Mouse (Mus musculus) common myeloid progenitor, adult 5-6 weeks (primary cell): ENCODE results near the gene Pyroxd2. TPM values are rescaled to one million over a fixed set of nuclear protein-coding genes. Genes with fewer than 3 reads are reported as not detected.
A peak's percentile ranks its signal among the peaks of the same experiment; 100 is the strongest.

Source experiments
- ATAC-seq: replicated peaks from 2 replicates; pipeline ENCODE4 v1.8.0; 2016; ENCODE audit warnings: low read depth, mild to moderate bottlenecking, moderate TSS enrichment, inconsistent platforms; ENCODE audit not compliant: poor library complexity, severe bottlenecking
- total RNA-seq: library from RNA; stranded (forward); fragments of 200-1000, 187-1606 nt; gene quantifications from 2 replicates; pipeline ENCODE4 v1.2.3, GENCODE M21; 2017

Gene Pyroxd2
- total RNA-seq, 1 experiment from 2014 or later = 0.73 TPM

- ATAC-seq = no peak
These were observed 5.9 kb downstream of the Pyroxd2 start for GRCm38 (mm10) chr19:42746702-42747101.

- no peak for ATAC-seq
These were observed 6.7 kb downstream of the Pyroxd2 start for GRCm38 (mm10) chr19:42745869-42746224.

GRCm38 (mm10) chr19:42745084-42745868 lies 7.3 kb downstream of the Pyroxd2 start:
- ATAC-seq = peak; percentile 7

GRCm38 (mm10) chr19:42744162-42744586 lies 8.4 kb downstream of the Pyroxd2 start:
- peak; percentile 86 for ATAC-seq

- ATAC-seq = no peak
These were observed 9.3 kb downstream of the Pyroxd2 start for GRCm38 (mm10) chr19:42743261-42743660.

- ATAC-seq = no peak
These were observed 10.7 kb downstream of the Pyroxd2 start for GRCm38 (mm10) chr19:42741884-42742283.

GRCm38 (mm10) chr19:42740163-42740899 lies 12.2 kb downstream of the Pyroxd2 start:
- ATAC-seq = no peak

GRCm38 (mm10) chr19:42739734-42740133 lies 12.8 kb downstream of the Pyroxd2 start:
- ATAC-seq = no peak

GRCm38 (mm10) chr19:42737753-42738152 lies 14.8 kb downstream of the Pyroxd2 start:
- no peak for ATAC-seq

- peak; percentile 27; the same call in 1 of the 2 replicates for ATAC-seq
These were observed 17.6 kb downstream of the Pyroxd2 start for GRCm38 (mm10) chr19:42734982-42735381.

GRCm38 (mm10) chr19:42727424-42727823 lies 25.2 kb downstream of the Pyroxd2 start:
- ATAC-seq = peak; percentile 30; the same call in 1 of the 2 replicates

- ATAC-seq = no peak
These were observed 25.8 kb downstream of the Pyroxd2 start for GRCm38 (mm10) chr19:42726766-42727165.

GRCm38 (mm10) chr19:42725973-42726350 lies 26.6 kb downstream of the Pyroxd2 start:
- no peak for ATAC-seq

- ATAC-seq = peak; percentile 82
These were observed 27.3 kb downstream of the Pyroxd2 start for GRCm38 (mm10) chr19:42725056-42725972.

- no peak for ATAC-seq
These were observed 29.3 kb downstream of the Pyroxd2 start for GRCm38 (mm10) chr19:42723302-42723701.

- ATAC-seq = no peak
These were observed 30.1 kb downstream of the Pyroxd2 start for GRCm38 (mm10) chr19:42722500-42722899.

GRCm38 (mm10) chr19:42718101-42718500 lies 34.5 kb downstream of the Pyroxd2 start:
- ATAC-seq = no peak

GRCm38 (mm10) chr19:42717668-42718067 lies 34.9 kb downstream of the Pyroxd2 start:
- ATAC-seq = no peak

- no peak for ATAC-seq
These were observed 36.1 kb downstream of the Pyroxd2 start for GRCm38 (mm10) chr19:42716507-42716906.

GRCm38 (mm10) chr19:42713770-42714169 lies 38.8 kb downstream of the Pyroxd2 start:
- ATAC-seq = 0 out of 2 replicates have a peak, but pooled peaks have one; percentile 36
